Mouse (Mus musculus) adipocyte (in vitro differentiated cells): ENCODE results near the gene Lmna.

Experiments used
- DNase-seq: peaks from one replicate; pipeline ENCODE4 v3.0.0-alpha.2; 2016; ENCODE audit warnings: low spot score

Gene Lmna

DNA sequence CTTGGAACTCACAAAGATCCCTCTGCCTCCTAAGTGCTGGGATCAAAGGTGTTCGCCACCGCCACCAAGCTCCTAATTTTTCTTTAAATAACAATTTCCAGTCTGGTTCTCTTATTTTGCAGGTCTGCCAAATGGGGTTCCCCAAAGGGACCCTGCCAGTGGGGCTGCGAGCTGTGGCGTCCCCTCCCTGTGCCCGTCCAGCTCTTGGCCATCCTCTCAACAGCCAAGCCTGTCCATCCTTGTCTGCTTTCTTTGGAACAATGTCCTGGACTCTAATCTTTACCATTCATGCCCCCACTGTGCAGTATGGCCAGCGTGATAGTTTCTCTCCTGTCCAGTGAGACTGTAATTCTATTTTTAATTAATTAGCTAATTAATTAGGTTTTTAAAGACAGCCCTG is 11.4 kb upstream of the Lmna start:
- no peak for DNase-seq

DNA sequence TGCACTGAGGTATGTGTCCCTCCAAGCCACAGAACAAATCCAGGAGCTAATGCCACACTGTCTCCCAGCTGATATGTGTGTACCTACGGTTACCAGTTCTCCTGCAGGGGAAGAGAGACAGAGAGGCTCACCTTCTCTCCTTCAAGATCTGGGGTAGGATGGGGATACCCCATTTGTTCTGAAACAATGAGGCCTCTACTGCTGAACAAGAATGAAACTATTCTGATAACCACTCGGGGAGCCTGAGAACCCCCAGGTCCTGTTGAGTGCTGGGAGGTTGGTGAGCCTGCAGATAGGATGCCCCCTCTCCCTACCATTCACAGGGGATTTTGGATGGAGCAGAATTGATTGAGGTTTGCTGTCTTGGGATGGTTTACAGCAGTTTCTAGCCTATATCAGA is 10.3 kb upstream of the Lmna start:
- no peak for DNase-seq

DNA sequence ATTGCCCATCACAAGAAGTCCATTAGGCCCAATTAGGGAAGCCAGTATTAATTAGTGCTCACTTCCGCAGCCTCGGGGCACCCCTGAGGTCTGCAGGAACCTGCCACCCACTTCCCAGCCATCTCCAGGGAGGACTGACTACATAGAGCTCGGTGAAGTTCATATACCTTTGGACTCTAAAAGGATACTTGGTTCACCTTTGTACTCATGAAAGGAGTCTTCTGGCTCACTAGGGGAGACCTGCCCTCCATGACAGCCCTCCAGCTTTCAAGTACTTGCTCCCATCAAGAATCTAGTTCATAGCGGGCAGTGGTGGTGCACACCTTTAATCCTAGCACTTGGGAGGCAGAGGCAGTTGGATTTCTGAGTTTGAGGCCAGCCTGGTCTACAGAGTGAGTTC is 8.7 kb upstream of the Lmna start:
- DNase-seq = no peak

DNA sequence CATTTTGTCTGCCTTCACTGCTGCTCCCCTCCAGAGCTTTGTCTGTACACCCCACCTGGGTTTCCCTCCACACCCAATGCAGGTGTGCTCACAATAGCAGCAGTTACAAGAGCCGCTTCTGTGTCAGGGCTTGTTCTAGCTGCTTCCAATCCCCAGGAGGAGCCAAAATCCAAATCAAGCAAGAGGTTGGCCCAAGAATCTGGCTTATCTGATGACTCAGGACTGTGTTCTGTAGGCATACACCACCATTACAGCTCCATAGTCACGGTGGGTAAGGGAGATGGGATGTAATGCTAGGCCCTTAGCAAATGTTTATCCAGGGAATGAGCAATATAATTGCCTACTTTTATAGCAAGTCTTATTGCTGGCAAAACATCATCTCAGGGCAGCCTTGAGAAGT is 6.7 kb upstream of the Lmna start:
- no peak for DNase-seq

DNA sequence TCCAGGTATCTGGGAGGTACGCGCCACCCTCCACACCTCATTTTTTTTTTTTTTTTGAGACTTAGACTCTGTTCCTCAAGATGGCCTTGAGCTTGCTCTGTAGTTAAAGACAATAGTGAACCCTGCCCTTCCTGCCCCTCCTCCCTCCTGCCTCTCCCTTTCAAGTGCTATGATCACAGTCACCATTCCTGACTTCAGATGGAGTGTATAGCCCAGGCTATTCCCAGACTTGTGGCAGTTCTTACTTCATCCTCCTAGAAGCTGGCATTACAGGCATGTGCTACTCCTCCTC is 5.3 kb upstream of the Lmna start:
- DNase-seq = no peak

DNA sequence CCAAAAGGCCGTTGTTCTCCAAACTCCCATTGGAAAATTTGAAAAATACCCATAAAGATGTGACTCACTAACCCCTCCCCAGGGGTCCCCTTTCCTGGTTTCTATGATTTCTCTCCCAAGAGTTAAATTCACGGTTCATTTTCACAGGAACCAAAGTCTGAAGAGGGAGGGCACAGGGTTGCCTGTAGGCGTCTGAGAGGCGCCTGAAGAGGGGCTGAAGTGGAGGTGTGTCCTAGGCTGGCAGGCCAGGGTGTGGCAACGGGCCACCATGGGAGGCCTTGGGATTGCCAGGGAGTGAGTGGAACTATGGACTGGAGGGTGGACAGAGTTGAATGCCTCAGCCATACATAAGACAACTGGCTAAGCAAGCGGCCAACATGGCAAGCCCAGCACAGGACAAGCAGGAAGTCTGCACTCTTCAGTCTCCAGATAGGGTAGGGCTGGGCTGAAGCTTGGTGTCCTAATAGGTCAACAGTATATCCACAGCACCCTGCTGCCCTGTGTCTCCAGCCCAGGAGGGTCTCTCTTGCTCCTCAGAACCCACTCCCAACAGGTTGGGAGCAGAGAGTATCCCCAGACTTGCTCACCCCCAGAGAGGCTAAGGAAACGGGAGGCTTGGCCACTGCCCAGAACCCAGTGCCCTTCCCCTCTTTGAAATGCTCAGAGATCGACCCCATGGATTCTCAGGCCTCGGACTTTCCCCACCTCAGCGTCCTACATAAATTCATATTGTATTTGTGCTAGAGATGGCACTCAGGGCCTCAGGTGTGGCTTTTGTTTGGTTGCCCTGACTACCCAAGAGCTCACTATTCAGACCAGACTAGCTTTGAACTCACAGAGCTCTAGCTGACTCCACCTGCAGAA is 4.7 kb upstream of the Lmna start:
- DNase-seq = no peak

DNA sequence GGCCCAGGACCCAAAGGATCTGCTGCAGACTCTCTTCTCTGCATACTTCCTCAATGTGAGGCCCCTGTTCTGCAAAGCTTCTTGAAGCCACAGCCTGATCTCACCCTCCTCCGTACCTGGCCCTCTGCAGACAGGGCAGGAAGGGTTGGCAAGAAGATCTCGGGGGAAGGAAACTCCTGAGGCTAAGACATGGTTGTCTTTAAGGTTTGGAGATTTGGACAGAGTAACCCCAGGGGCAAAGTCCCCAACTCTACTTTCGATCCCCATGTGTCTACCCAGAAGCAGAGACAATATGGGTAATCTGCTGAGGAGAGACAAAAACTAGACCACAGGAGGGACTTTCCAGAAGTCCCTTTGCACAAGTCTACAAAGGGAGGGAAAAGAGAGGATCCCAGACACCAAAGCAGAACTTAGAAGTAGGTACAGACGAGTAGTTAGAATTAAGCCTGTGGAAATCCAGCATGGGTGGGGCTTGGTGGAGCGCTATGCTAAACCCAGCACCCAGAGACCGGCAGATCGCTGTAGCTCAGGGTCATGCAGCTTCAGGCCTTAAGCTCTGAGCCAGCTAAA is 3.9 kb upstream of the Lmna start:
- no peak for DNase-seq

DNA sequence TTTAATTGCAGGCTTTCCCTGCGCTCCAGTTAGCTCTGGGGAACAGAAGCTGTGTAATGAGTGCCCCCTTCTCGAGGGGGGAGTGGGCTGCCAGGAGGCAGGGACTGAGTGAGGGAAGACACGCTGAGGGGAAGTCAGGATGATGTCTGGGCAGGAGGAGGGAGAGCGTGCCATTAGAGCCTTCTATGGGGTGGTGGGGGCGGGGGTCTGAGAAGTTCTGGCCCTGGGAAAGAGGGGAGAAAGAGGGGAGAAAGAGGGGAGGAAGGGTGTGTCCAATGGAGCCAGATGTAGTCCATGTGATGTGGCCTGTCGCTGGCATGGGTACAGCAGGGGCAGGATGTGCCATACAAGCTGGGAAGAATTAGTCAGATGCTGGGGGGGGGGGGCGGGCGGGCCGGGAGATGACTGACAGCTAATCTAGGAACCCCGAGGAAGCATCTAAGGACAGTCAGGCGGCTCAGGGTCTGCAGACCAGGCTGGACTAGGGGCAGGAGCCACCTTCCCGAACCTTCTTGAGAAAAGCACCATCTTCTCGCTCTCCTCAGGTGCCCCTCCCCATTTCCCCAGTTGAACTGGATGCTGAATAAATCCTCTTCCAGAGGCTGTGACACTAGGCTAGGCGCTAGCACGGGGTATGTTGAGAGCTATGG is 3.3 kb upstream of the Lmna start:
- peak; percentile 68 for DNase-seq

DNA sequence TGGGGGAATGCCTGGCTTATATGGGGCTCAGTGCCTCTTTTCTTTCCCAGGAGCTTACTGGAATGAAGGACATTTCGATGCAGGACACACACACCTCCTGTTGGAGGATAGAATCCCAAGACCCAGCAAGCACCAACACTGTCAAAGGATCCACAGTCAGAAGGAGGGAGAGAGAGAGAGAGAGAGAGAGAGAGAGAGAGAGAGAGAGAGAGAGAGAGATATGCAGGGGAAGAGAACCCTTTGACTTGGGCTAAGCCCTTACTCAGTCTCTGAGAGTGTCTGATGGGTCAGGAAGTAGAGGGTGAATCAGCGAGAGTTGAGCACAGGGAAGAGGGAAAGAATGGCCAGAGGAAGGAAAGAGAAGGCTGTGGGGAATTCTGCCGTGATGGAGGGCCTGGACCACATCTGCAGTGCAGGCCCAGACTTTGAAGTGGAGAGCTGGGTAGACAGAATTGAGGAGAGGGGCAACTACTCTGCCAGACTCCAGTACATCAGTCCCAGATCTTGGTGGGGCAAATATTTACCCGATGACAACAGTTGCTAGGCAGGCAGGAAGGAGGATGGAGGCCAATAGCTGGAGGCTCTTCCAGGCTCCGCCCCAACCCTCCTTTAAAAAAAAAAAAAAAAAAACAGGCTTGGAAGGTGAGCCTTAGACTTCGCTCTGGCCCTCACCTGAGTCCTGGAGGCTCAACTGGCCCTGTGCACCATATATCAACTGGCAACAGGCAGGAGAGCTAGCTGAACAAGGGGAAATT is 2.6 kb upstream of the Lmna start:
- no peak for DNase-seq

DNA sequence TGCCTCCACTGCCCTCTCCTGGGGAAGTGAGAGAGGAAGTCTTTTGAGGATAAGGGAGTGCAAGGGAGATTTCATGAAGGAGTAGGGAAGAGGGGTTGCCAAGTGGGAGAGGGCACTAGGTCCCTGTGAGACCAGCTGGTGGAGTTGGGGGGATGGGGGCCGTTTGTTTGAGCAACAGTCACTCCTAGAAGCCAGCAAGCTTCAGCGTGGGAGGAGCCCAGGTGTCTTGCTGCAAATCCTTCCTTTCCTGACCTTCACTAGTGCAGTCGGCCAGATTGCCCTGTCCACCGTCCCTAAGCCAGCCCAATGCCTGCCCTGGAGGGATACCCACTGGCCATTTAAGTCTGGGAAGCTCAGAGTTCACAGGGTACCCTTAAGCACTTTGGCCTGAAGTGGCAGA is 1.8 kb upstream of the Lmna start:
- no peak for DNase-seq

DNA sequence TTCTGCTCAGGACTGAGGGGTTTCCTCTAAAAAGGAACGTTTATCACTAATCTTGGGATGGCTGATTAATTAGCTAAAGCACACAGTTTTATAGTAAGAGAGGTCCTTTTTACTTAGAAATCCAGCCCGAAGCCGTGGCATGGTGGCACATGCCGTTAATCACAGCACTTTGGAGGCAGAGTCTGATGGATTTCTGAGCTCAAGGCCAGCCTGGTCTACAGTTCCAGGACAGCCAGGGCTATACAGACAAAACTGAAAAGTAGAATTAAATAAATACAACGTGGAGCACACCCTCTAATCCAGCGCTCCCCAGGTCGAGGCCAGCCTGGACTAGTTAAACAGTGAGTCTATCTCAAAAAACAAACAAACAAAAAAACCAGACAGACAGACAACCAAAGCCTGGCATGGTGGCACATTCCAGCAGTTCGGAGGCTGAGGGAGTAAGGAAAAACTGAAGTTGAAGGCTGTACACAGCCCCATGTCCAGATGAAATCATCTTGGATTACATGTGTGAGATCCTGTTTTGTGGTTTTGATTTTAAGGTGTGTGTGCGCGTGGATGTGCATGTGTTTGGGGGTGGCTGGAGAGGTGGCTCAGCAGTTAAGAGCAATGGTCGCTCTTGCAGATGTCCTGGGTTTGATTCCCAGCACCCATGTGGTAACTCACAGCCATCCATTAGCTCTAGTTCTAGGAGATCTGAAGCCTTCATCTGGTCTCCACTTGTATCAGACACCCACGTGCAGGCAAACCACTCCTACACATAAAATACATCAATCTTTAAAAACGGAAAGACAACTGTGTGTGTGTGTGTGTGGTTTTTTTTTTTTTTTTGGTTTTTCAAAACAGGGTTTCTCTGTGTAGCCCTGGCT is 899 bp upstream of the Lmna start:
- DNase-seq = no peak

DNA sequence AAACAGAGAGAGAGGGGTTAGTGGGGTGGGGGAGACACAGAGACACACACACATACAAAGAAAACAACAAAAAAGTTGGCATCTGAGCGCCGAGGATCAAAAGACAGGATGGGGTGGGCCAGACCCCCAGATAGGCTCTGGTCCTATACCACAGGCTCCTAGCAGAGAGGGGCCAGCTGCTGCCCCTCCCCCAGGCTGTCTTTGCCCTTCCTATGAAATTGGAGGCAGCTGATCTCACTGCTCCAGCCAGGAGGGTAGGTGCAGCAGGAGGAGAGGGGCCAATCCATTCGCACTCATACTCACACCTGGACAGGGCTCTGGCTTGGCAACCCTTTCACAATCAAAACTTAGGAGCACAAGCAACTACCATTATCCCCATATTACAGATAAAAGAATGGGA is 506 bp downstream of the Lmna start:
- no peak for DNase-seq

DNA sequence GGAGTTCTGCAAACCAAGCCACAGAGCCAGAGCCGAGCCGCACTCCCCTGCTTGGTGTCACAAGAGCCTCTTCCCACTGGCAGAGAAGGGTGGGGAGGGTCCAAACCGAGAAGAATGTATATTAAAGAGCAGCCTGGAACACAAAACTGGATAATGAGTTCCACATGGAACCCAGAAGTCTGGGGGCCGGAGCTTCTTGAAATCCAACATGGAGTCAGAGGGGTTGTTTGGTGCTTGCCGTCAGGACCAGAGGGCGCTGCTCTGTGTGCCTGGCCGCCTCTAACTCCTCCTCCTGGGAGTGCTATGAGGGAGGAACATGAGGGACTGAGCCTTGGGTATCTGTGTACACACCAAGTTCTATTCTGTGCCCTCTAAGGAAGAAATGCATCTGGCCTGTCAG is 4.0 kb downstream of the Lmna start:
- no peak for DNase-seq

DNA sequence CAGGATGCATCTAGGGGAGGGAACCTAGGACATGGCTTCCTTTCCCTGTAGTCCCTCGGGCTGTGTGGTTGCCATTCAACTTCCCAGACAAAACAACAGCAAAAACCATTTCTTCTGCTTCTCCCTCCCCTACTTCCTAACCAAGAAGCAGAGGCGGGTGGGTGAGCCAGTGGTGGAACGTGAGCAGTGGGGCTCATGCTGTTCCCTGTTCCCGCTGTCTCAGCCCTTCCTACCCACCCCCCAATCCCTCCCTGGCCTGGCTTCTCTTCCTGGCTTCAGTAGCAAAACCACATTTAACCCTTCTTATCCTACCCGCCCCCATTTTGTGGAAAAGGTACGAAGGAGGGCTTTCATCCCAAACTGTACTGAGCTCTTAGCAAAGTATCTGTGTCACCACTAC is 4.7 kb downstream of the Lmna start:
- no peak for DNase-seq

DNA sequence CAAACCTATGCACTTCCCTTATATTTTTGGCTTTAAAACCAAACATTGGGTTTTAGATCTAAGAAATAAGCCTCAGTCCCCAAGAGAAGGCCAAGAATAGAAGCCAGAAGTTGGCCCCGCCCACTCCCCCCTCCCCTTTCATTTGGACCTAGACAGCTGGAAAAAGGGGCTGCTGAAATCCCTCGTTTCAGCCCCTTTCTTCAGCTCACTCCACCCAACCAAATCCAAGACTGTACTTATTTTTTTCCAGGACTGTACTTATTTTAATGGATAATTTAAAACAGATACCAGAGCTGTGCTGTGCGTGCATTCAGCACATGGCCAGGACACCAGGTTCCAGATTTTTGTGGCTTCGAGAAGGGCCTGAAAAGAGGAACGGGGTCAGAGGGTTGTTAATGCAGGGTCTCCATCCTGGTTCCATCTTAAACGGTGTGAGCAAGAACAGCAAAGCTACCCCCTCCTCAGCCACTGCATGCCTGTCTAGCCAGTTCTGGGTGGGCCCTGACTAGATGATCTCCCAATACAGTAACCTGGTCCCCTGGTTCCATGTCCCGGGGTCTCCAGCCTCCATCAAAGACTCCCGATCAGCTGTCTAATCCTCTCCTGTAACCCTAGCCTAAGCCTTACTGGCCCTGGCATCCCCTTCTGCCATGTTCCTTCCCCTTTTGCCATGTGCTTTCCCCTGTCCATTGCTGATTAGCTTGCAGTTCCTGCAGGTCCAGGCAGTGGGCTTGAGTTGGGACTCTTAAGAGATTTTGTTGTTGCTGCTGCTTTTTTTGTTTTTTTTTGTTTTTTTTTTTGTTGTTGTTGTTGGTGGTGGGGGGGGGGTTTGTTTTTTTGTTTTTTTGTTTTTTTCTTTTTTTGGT is 5.6 kb downstream of the Lmna start:
- DNase-seq = no peak

DNA sequence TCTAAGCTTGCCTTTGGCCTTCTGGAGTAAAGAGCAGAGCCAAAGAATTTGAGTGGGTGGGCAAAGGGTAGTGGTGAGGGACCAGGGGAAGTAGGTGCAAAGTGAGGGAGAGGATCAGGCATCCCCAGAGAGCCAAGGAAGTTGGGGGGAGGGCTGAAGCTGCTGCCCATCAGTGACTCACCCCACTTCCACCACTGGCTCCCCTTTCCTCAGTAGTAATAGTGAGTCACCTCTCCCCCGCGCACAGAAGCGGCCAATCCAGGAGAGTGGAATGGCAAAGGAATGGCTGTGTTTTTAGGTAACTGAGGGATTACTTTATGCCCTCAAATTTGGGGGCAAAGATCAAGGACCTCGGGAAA is 6.3 kb downstream of the Lmna start:
- no peak for DNase-seq

DNA sequence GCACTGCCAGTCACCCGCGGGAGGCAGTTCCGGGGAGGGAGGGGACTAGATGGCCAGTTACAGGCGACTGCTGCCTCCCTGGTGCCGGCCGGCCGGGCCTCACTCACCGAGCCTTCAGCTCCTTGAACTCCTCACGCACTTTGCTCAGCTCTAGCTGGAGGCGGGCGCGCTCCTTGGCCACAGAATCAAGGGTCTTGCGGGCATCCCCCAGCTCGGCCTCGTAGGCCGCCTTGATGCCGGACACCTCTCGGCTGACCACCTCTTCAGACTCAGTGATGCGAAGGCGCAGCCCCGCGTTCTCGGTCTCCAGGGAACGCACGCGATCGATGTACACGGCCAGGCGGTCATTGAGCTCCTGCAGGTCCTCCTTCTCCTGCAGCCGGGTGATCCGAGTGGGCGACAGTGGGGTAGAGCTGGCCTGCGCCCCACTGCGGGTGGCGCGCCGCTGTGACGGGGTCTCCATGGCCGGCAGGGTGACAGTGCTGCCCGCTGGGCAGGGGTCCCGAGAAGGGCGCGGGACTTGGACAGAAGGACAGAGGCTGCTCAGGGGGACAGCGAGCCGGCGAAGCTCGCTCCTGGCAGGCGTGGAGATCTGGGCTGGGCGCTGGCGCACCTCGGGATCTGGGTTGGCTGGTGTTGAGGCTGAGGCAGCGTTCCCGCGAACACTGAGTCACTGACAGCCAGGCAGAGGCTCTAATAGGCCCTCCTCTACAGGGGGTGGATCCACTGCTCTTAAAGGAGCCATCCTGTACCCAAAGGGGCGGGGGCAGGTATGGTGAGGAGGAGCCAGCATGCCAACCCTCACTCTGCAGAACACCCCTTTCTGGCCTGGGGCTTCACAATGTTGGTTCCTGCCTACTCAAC is 6.9 kb downstream of the Lmna start:
- peak; percentile 95 for DNase-seq

DNA sequence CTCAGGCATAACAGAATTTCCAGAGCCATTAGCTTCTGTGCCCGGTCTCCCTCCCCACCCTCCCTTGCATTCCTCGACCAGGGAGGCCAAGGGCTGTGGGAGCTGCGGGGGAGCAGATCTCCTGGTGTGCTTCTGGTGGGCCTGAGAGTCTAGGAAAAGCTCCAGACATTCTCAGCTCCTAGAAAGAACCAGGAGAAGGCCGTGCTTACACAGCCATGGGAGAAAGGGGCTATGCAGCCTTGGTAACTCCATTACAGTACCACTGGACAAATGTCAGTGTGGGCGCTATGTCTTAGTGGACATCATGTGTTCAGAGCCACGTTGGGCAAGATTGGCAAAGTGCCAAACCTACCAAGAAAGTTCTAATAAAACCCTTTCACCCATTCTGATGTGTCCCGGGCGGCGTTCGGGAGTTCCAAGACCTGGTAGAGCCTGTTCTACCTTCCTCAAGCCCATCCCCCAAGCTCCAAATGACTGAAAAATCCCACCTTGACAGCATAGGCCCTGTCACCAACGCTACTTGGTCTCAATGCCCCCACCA is 7.7 kb downstream of the Lmna start:
- DNase-seq = peak; percentile 87

DNA sequence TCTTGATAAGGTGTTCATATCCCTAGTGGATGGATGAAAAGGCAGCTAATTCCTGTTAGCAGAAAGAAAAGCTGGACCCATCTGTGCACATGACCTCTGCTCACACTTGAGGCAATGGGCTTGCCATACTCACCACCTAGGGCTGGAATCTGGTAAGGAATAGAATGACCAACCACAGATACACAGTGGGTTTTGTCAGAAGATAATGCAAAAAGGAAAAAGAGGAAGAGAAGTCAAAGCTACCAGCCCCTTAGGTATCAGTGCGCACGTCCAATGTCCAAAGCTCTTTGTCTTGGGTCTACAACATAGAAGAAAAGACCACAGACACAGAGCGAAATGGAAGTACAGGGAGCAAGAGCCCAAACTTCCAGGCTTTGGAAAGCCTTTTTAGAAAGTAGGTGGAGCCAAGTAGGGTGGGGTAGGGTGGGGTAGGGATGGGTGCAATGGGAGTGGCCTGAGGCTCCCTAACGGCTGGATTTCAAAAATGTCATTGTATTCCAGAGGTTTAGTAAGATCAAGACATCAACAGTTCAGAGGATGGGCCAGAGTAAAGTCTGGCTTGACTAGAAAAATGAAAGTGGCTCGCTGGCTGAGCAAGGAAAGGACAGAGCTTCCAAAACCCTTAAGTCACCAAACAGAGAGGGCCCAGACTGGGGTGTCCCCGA is 8.3 kb downstream of the Lmna start:
- DNase-seq = peak; percentile 75
